Mouse (Mus musculus): ENCODE results near the gene Ttc22. TPM values are rescaled to one million over a fixed set of nuclear protein-coding genes. Genes with fewer than 3 reads are reported as not detected.
A peak's percentile ranks its signal among the peaks of the same experiment; 100 is the strongest.

The Ttc22 gene
- polyA plus RNA-seq, 1 experiment from 2014 or later = 0.36 TPM

- Histone ChIP-seq H3K9me3 (ENCODE audit: control insufficient read depth, low read length) (no peaks in the 10 kb centered on the region), H3K4me2 (ENCODE audit: low read depth) (no peak overlapping the region), H3K4me3 (ENCODE audit: low read depth, low read length) (no peak overlapping the region), H3K27ac (ENCODE audit: low read depth, low read length) (no peak overlapping the region), H3K36me3 (ENCODE audit: control insufficient read depth, insufficient read depth, low read length) (peaks cover 23% of the 10 kb centered on the region), H3K4me1 (ENCODE audit: control insufficient read depth, insufficient read depth, low read length) (no peaks in the 10 kb centered on the region), H3K27me3 (ENCODE audit: control insufficient read depth, insufficient read depth, low read length) (no peaks in the 10 kb centered on the region), H3K9ac (ENCODE audit: low read length) (no peak overlapping the region)
- ATAC-seq (ENCODE audit: insufficient read depth, low FRiP score, low TSS enrichment) (no peak), DNase-seq (ENCODE audit: low spot score) (no peak)
- WGBS = 86% methylated on average over 9 of the region's 9 CpGs
Observed at GRCm38 (mm10) chr4:106590871-106591270, 31.4 kb upstream of the Ttc22 start.

- Histone ChIP-seq H3K27me3 (ENCODE audit: control insufficient read depth, insufficient read depth, low read length) (no peaks in the 10 kb centered on the region), H3K9ac (ENCODE audit: low read length) (no peak overlapping the region), H3K4me2 (ENCODE audit: low read depth) (no peak overlapping the region), H3K4me1 (ENCODE audit: control insufficient read depth, insufficient read depth, low read length) (no peaks in the 10 kb centered on the region), H3K36me3 (ENCODE audit: control insufficient read depth, insufficient read depth, low read length) (peaks cover 7% of the 10 kb centered on the region), H3K9me3 (ENCODE audit: control insufficient read depth, low read length) (no peaks in the 10 kb centered on the region), H3K4me3 (ENCODE audit: low read depth, low read length) (no peak overlapping the region), H3K27ac (ENCODE audit: low read depth, low read length) (no peak overlapping the region)
- no peak for ATAC-seq (ENCODE audit: insufficient read depth, low FRiP score, low TSS enrichment)
- DNase-seq (ENCODE audit: low spot score) = no peak
- WGBS = 57% methylated on average over 7 of the region's 7 CpGs
Observed at GRCm38 (mm10) chr4:106593636-106594035, 28.6 kb upstream of the Ttc22 start.

- no peak for DNase-seq (ENCODE audit: low spot score)
- no peaks in the 10 kb centered on the region; the same call in 1 of the 2 replicates for H3K9me3 ChIP-seq (ENCODE audit: control insufficient read depth, low read length)
- no peaks in the 10 kb centered on the region for H3K4me1 ChIP-seq (ENCODE audit: control insufficient read depth, insufficient read depth, low read length)
- no peak overlapping the region for H3K4me3 ChIP-seq (ENCODE audit: low read depth, low read length)
- H3K4me2 ChIP-seq (ENCODE audit: low read depth) = no peak overlapping the region
- no peak overlapping the region for H3K9ac ChIP-seq (ENCODE audit: low read length)
- H3K27me3 ChIP-seq (ENCODE audit: control insufficient read depth, insufficient read depth, low read length) = no peaks in the 10 kb centered on the region
- no peaks in the 10 kb centered on the region for H3K36me3 ChIP-seq (ENCODE audit: control insufficient read depth, insufficient read depth, low read length)
- ATAC-seq (ENCODE audit: insufficient read depth, low FRiP score, low TSS enrichment) = no peak
- no peak overlapping the region for H3K27ac ChIP-seq (ENCODE audit: low read depth, low read length)
- WGBS = 64% methylated on average over 3 of the region's 3 CpGs
Observed at GRCm38 (mm10) chr4:106596200-106596599, 26.0 kb upstream of the Ttc22 start.

GRCm38 (mm10) chr4:106597055-106597454 is 25.2 kb upstream of the Ttc22 start:
- Histone ChIP-seq H3K36me3 (ENCODE audit: control insufficient read depth, insufficient read depth, low read length) (no peaks in the 10 kb centered on the region), H3K27ac (ENCODE audit: low read depth, low read length) (no peak overlapping the region), H3K27me3 (ENCODE audit: control insufficient read depth, insufficient read depth, low read length) (no peaks in the 10 kb centered on the region), H3K4me2 (ENCODE audit: low read depth) (no peak overlapping the region), H3K4me3 (ENCODE audit: low read depth, low read length) (no peak overlapping the region), H3K9me3 (ENCODE audit: control insufficient read depth, low read length) (no peaks in the 10 kb centered on the region; the same call in 1 of the 2 replicates), H3K9ac (ENCODE audit: low read length) (no peak overlapping the region), H3K4me1 (ENCODE audit: control insufficient read depth, insufficient read depth, low read length) (no peaks in the 10 kb centered on the region)
- ATAC-seq (ENCODE audit: insufficient read depth, low FRiP score, low TSS enrichment) = no peak
- 82% methylated on average over 9 of the region's 9 CpGs for WGBS
- DNase-seq (ENCODE audit: low spot score) = no peak

GRCm38 (mm10) chr4:106597741-106598140 is 24.5 kb upstream of the Ttc22 start:
- WGBS = 81% methylated on average over 4 of the region's 4 CpGs
- H3K9me3 ChIP-seq (ENCODE audit: control insufficient read depth, low read length) = no peaks in the 10 kb centered on the region; the same call in 1 of the 2 replicates
- no peak overlapping the region for H3K27ac ChIP-seq (ENCODE audit: low read depth, low read length)
- DNase-seq (ENCODE audit: low spot score) (no peak), ATAC-seq (ENCODE audit: insufficient read depth, low FRiP score, low TSS enrichment) (no peak)
- no peak overlapping the region for H3K4me3 ChIP-seq (ENCODE audit: low read depth, low read length)
- no peaks in the 10 kb centered on the region for H3K36me3 ChIP-seq (ENCODE audit: control insufficient read depth, insufficient read depth, low read length)
- H3K4me2 ChIP-seq (ENCODE audit: low read depth) = no peak overlapping the region
- no peaks in the 10 kb centered on the region for H3K27me3 ChIP-seq (ENCODE audit: control insufficient read depth, insufficient read depth, low read length)
- H3K9ac ChIP-seq (ENCODE audit: low read length) = no peak overlapping the region
- no peaks in the 10 kb centered on the region for H3K4me1 ChIP-seq (ENCODE audit: control insufficient read depth, insufficient read depth, low read length)

GRCm38 (mm10) chr4:106599415-106599814 is 22.8 kb upstream of the Ttc22 start:
- Histone ChIP-seq H3K36me3 (ENCODE audit: control insufficient read depth, insufficient read depth, low read length) (no peaks in the 10 kb centered on the region), H3K9me3 (ENCODE audit: control insufficient read depth, low read length) (no peaks in the 10 kb centered on the region; the same call in 1 of the 2 replicates), H3K27ac (ENCODE audit: low read depth, low read length) (no peak overlapping the region), H3K4me1 (ENCODE audit: control insufficient read depth, insufficient read depth, low read length) (no peaks in the 10 kb centered on the region), H3K4me2 (ENCODE audit: low read depth) (no peak overlapping the region), H3K27me3 (ENCODE audit: control insufficient read depth, insufficient read depth, low read length) (no peaks in the 10 kb centered on the region), H3K4me3 (ENCODE audit: low read depth, low read length) (no peak overlapping the region), H3K9ac (ENCODE audit: low read length) (no peak overlapping the region)
- no peak for ATAC-seq (ENCODE audit: insufficient read depth, low FRiP score, low TSS enrichment)
- WGBS = 69% methylated on average over 1 of the region's 1 CpGs
- DNase-seq (ENCODE audit: low spot score) = no peak

- WGBS = 67% methylated on average over 4 of the region's 4 CpGs
- no peak overlapping the region for H3K4me3 ChIP-seq (ENCODE audit: low read depth, low read length)
- no peaks in the 10 kb centered on the region for H3K27me3 ChIP-seq (ENCODE audit: control insufficient read depth, insufficient read depth, low read length)
- H3K36me3 ChIP-seq (ENCODE audit: control insufficient read depth, insufficient read depth, low read length) = no peaks in the 10 kb centered on the region
- DNase-seq (ENCODE audit: low spot score) (no peak), ATAC-seq (ENCODE audit: insufficient read depth, low FRiP score, low TSS enrichment) (no peak)
- no peak overlapping the region for H3K27ac ChIP-seq (ENCODE audit: low read depth, low read length)
- no peak overlapping the region for H3K9ac ChIP-seq (ENCODE audit: low read length)
- H3K9me3 ChIP-seq (ENCODE audit: control insufficient read depth, low read length) = no peaks in the 10 kb centered on the region; the same call in 1 of the 2 replicates
- H3K4me1 ChIP-seq (ENCODE audit: control insufficient read depth, insufficient read depth, low read length) = no peaks in the 10 kb centered on the region
- no peak overlapping the region for H3K4me2 ChIP-seq (ENCODE audit: low read depth)
Observed at GRCm38 (mm10) chr4:106600770-106601169, 21.5 kb upstream of the Ttc22 start.

- Histone ChIP-seq H3K4me1 (ENCODE audit: control insufficient read depth, insufficient read depth, low read length) (no peaks in the 10 kb centered on the region), H3K4me3 (ENCODE audit: low read depth, low read length) (no peak overlapping the region), H3K9me3 (ENCODE audit: control insufficient read depth, low read length) (no peaks in the 10 kb centered on the region), H3K27ac (ENCODE audit: low read depth, low read length) (no peak overlapping the region), H3K9ac (ENCODE audit: low read length) (no peak overlapping the region), H3K4me2 (ENCODE audit: low read depth) (peak overlapping the region; percentile 30), H3K36me3 (ENCODE audit: control insufficient read depth, insufficient read depth, low read length) (no peaks in the 10 kb centered on the region), H3K27me3 (ENCODE audit: control insufficient read depth, insufficient read depth, low read length) (no peaks in the 10 kb centered on the region)
- WGBS = 42% methylated on average over 18 of the region's 18 CpGs
- DNase-seq (ENCODE audit: low spot score) (peak; percentile 64), ATAC-seq (ENCODE audit: insufficient read depth, low FRiP score, low TSS enrichment) (peak; percentile 94)
Observed at GRCm38 (mm10) chr4:106606639-106607554, 15.3 kb upstream of the Ttc22 start.

- H3K27ac ChIP-seq (ENCODE audit: low read depth, low read length) = no peak overlapping the region
- H3K9ac ChIP-seq (ENCODE audit: low read length) = no peak overlapping the region
- 96% methylated on average over 1 of the region's 1 CpGs for WGBS
- ATAC-seq (ENCODE audit: insufficient read depth, low FRiP score, low TSS enrichment) (no peak), DNase-seq (ENCODE audit: low spot score) (no peak)
- H3K36me3 ChIP-seq (ENCODE audit: control insufficient read depth, insufficient read depth, low read length) = no peaks in the 10 kb centered on the region
- H3K4me3 ChIP-seq (ENCODE audit: low read depth, low read length) = no peak overlapping the region
- no peaks in the 10 kb centered on the region for H3K4me1 ChIP-seq (ENCODE audit: control insufficient read depth, insufficient read depth, low read length)
- H3K9me3 ChIP-seq (ENCODE audit: control insufficient read depth, low read length) = no peaks in the 10 kb centered on the region
- no peaks in the 10 kb centered on the region for H3K27me3 ChIP-seq (ENCODE audit: control insufficient read depth, insufficient read depth, low read length)
- H3K4me2 ChIP-seq (ENCODE audit: low read depth) = no peak overlapping the region
Observed at GRCm38 (mm10) chr4:106607905-106608304, 14.3 kb upstream of the Ttc22 start.

Data from neural tube, embryonic 11.5 days (tissue).